ENCODE assay signal across 23 mouse cellular contexts in the genomic region with DNA sequence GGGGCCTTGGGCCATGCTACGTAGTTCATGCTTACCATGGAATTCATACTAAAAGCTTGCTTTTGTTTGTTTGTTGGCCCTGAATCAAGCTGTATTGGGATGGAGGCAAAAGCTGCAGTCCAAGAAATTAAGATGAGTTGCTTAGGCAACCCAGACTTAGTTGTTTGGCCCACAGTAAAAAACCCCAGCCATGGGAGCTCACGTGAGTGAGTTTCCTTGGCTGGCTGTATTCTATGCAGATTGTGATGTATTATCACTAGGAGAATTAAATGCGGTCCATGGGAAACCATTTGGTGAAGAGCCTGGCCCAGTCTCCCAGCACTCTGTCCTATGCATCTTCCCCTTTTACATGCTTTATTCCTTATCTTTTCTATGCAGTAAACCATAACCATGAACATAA.
"Had no signal": no experiment of that assay in that cellular context is flagged by ENCODE, and none has a peak within 500 bp of the region (broad histone marks: within the 10 kb centered on the region; RNA-seq: fewer than 3 reads in every experiment).

No protein-coding gene starts in this region.

- ATAC-seq: liver, postnatal 0 days; lung, postnatal 0 days; midbrain, embryonic 13.5 days had no signal

- H3K9me3 ChIP-seq: limb, embryonic 12.5 days; limb, embryonic 15.5 days; midbrain, embryonic 10.5 days; midbrain, embryonic 13.5 days; neural tube, embryonic 12.5 days; neural tube, embryonic 15.5 days had no signal

- DNase-seq: kidney, postnatal 14 days; kidney, postnatal 4 days; left cerebral cortex, postnatal 4 days; liver, postnatal 0 days; lung, embryonic 14.5 days; lung, postnatal 36 days; right cerebral cortex, adult 18-20 months; right cerebral cortex, postnatal 14 days; right cerebral cortex, postnatal 4 days; thymus, adult 2 months; thymus, postnatal 14 days; thymus, postnatal 4 days had no signal

- H3K9ac ChIP-seq: limb, embryonic 12.5 days; limb, embryonic 15.5 days; liver, embryonic 14.5 days; liver, postnatal 0 days; lung, embryonic 14.5 days; midbrain, embryonic 13.5 days; neural tube, embryonic 12.5 days; neural tube, embryonic 15.5 days had no signal

- H3K27ac ChIP-seq: limb, embryonic 12.5 days; limb, embryonic 15.5 days; liver, embryonic 14.5 days; midbrain, embryonic 10.5 days; midbrain, embryonic 13.5 days; neural tube, embryonic 12.5 days; neural tube, embryonic 15.5 days; stomach, postnatal 0 days had no signal

- H3K4me1 ChIP-seq: limb, embryonic 12.5 days; limb, embryonic 15.5 days; megakaryocyte, embryonic 14.5 days; midbrain, embryonic 10.5 days; midbrain, embryonic 13.5 days; neural tube, embryonic 12.5 days; neural tube, embryonic 15.5 days had no signal

- H3K4me2 ChIP-seq: limb, embryonic 12.5 days; limb, embryonic 15.5 days; liver, embryonic 11.5 days; lung, embryonic 14.5 days; midbrain, embryonic 13.5 days; neural tube, embryonic 12.5 days; neural tube, embryonic 15.5 days had no signal

- H3K36me3 ChIP-seq: limb, embryonic 12.5 days; limb, embryonic 15.5 days; midbrain, embryonic 10.5 days; midbrain, embryonic 13.5 days; neural tube, embryonic 12.5 days; neural tube, embryonic 15.5 days had no signal

- H3K4me3 ChIP-seq: limb, embryonic 12.5 days; limb, embryonic 15.5 days; megakaryocyte, embryonic 14.5 days; midbrain, embryonic 10.5 days; midbrain, embryonic 13.5 days; neural tube, embryonic 12.5 days; neural tube, embryonic 15.5 days had no signal

- H3K27me3 ChIP-seq: limb, embryonic 12.5 days; limb, embryonic 15.5 days; megakaryocyte, embryonic 14.5 days; midbrain, embryonic 13.5 days; neural tube, embryonic 12.5 days; neural tube, embryonic 15.5 days had no signal
